Mouse (Mus musculus): ENCODE measurements around the gene Gm9611.
"Not testable (repeated sequence)": the region's sequence is repeated elsewhere in the genome, so short reads cannot be mapped to it uniquely, and the experiment has no call there.

The Gm9611 gene

GRCm38 (mm10) chr14:42297258-42297657 lies at the start of gene Gm9611:
Gene Gm9611, minus strand, starts transcription at chr14:42297358.
- DNase-seq (ENCODE audit: low read depth, low spot score), result not testable (repeated sequence)

GRCm38 (mm10) chr14:42309910-42310309 lies 12.8 kb upstream of the Gm9611 start, which contains the start of gene Gm7995:
Gene Gm7995, plus strand, starts transcription at chr14:42310210.
- not testable (repeated sequence) for DNase-seq (ENCODE audit: low read depth, low spot score)

- not testable (repeated sequence) for DNase-seq (ENCODE audit: low read depth, low spot score)
Observed at GRCm38 (mm10) chr14:42259948-42260347, 37.2 kb downstream of the Gm9611 start, which contains the start of gene Gm17026. Gene Gm17026, minus strand, starts transcription at chr14:42260048.

Data from telencephalon, adult 2 months (tissue).